Mouse (Mus musculus) frontal cortex, postnatal 25 days (tissue): ENCODE results near the gene Chst14.

Source experiments
- DNase-seq, 2 experiments: peaks; one replicate each; pipeline ENCODE4 v3.0.0; 2022; ENCODE audit warnings: low spot score in 2 of 2

Gene Chst14

GRCm38 (mm10) chr2:118905433-118906117, 20.7 kb upstream of the Chst14 start:
- no peak for DNase-seq

- no peak for DNase-seq
Measured at GRCm38 (mm10) chr2:118906118-118906492, 20.2 kb upstream of the Chst14 start.

DNA sequence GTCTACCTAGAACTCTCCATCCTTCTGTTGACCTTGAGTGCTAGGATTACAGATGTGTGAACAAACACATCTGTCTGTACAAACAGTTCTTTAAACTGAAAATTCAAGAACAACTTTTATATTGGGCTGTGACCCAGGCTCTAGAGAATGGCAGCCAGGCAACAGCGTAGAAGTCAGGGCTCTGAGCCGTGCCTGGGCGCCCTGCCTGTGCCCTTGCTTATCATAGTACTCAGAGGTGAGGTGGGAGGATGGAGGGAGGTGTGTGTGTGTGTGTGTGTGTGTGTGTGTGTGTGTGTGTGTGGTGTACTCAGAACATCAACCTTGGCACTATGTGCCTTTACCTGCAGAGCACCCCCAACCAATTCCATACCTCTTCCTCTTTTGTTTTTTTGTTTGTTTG, 18.5 kb upstream of the Chst14 start:
- DNase-seq = no peak

- DNase-seq = no peak
Measured at GRCm38 (mm10) chr2:118909151-118909550, 17.1 kb upstream of the Chst14 start.

DNA sequence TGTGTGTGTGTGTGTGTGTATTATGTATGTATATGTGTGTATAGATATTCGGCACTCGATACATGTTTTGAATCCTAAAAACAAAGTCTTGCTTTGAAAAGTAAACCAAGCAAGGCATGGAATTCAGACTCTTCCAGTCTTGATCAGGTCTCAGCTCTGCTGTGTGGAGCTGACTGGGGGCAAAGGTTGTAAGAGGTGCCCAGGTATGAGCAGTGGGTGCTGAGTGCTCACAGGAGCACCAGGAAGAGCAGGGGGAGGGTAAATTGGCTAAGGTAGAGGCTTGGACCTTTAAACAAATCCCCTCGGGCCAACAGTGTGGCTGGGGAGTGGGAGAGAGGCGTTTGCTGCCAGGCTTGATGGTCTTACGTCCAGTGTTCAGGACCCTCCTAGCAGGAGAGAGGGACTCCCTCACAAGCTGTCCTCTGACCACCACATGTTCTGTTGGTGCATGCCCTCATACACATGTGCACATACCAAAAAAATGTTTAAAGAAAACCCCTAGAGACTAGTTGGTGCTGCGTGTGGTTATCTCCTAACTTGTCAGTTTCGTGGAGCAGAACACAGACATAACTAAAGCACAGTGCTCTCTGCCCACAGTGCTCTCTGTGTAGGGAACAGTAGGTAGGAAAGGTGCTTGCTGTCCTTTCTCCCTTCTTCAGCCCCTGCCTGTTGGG, 15.6 kb upstream of the Chst14 start:
- DNase-seq = no peak

- no peak for DNase-seq
Measured at GRCm38 (mm10) chr2:118912706-118913105, 13.6 kb upstream of the Chst14 start.

GRCm38 (mm10) chr2:118913551-118914276, 12.6 kb upstream of the Chst14 start:
- DNase-seq = no peak

GRCm38 (mm10) chr2:118914685-118915084, 11.6 kb upstream of the Chst14 start:
- DNase-seq = no peak

GRCm38 (mm10) chr2:118916436-118916835, 9.9 kb upstream of the Chst14 start:
- DNase-seq = no peak

DNA sequence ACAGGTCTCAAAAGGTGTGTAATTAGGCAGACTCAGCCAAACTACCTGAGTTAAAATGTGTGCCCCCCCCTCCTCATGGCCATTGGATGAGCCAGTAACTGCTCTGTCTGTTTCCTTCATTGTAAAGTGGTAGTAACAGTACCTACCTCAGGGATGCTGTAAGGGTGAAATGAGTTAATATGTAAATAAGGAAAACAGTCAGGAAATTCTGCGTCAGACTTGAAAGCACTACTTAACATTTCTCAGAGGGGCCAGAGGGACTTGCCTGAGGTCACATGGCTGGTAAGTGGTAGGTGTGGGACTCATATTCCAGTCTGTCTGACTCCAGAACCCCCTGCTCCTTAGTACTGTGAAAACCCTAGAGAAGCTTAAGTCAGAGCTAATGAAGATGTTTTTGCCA, 7.8 kb upstream of the Chst14 start:
- no peak for DNase-seq

GRCm38 (mm10) chr2:118920428-118920827, 5.9 kb upstream of the Chst14 start:
- DNase-seq = no peak

DNA sequence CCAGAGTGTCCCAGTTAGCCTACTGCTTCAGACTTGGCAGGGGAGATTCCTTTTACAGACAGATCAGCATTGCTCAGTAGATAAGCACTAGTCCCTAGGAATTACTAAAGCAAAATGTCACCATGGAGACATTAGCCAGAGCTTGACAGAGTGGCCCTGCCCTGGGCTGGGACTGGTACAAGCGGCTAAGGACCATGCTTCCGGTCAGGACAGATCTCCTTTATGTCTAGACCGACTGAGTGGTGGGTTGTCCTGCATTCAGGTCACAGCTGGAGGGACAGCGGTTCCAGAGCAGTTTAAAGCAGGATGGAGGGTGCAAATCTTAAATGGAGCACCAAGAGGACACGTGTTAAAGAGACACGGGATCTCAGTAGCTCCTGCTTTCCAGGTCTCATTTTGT, 344 bp upstream of the Chst14 start:
- DNase-seq = no peak

DNA sequence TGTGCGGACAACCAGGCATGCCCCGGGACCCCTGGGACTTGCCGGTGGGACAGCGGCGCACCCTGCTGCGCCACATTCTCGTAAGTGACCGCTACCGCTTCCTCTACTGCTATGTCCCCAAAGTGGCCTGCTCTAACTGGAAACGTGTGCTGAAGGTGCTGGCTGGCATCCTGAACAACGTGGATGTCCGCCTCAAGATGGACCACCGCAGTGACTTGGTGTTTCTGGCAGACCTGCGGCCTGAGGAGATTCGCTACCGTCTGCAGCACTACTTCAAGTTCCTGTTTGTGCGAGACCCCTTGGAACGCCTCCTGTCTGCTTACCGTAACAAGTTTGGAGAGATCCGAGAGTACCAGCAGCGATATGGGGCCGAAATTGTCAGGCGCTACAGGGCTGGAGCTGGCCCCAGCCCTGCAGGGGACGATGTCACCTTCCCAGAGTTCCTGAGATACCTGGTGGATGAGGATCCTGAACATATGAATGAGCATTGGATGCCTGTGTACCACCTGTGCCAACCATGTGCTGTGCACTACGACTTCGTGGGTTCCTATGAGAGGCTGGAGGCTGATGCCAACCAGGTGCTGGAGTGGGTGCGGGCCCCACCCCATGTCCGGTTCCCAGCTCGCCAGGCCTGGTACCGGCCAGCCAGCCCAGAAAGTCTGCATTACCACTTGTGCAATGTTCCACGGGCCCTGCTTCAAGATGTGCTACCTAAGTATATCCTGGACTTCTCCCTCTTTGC, 873 bp downstream of the Chst14 start:
- no peak for DNase-seq

- DNase-seq = no peak
Measured at GRCm38 (mm10) chr2:118941341-118941740, 15.0 kb downstream of the Chst14 start.

GRCm38 (mm10) chr2:118943232-118943631, 16.9 kb downstream of the Chst14 start:
- no peak for DNase-seq

- DNase-seq = no peak
Measured at GRCm38 (mm10) chr2:118948818-118949217, 22.5 kb downstream of the Chst14 start.

DNA sequence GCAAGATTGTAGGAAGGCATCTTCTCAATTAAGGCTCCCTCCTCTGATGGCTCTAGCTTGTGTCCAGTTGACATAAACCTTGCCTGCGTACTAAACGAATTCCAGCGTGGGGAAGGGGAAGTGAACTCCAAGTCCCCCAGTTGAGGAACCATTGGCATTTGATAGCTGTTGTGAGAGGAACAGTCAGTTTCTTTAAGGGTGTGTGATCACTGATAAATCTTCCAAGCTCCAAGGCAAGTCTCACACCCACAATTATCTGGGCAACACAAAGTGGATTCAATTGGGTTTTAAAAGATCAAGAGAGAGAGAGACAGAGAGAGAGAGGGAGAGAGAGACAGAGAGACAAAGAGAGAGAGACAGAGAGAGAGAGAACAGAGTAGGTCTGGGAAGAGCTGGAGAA, 23.4 kb downstream of the Chst14 start:
- no peak for DNase-seq

DNA sequence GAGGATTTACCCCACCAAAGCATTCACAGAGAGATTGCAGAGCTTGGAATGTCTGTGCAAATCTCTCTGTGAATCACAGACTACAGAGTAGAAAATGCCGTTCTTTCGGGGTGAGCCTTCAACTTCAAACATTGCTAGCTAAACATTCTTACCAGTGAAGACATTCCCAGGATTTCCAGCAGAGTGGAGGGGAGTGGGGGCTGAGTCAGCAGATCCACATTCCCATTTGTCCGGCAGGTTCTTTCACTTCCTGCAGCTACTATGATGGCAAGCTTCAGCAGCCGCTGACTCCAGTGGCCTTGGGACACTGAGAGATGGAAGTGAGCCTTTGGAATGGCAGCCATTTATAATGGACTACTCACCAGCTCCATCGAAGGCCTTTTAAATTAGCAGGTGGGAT, 30.2 kb downstream of the Chst14 start:
- no peak for DNase-seq

GRCm38 (mm10) chr2:118959644-118960043, 33.3 kb downstream of the Chst14 start:
- DNase-seq = no peak

DNA sequence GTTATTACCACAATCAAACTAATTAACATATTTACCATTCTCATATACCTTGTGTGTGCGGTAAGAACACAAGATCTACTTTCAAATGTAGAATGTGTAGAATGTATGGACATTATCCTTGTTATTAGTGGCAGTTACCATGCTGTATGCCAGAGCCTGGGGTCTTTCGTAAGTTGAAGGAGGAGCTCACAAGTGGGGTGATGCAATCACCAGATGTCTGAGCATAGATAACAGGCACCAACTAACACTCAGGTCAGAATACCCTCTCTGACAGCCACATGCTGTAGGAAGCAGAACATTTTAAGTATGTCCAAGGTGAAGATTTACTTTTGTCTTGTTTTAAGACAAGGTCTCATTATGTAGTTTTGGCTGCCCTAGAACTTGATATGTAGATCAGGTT, 34.1 kb downstream of the Chst14 start:
- no peak for DNase-seq

GRCm38 (mm10) chr2:118961546-118961945, 35.2 kb downstream of the Chst14 start:
- no peak for DNase-seq

DNA sequence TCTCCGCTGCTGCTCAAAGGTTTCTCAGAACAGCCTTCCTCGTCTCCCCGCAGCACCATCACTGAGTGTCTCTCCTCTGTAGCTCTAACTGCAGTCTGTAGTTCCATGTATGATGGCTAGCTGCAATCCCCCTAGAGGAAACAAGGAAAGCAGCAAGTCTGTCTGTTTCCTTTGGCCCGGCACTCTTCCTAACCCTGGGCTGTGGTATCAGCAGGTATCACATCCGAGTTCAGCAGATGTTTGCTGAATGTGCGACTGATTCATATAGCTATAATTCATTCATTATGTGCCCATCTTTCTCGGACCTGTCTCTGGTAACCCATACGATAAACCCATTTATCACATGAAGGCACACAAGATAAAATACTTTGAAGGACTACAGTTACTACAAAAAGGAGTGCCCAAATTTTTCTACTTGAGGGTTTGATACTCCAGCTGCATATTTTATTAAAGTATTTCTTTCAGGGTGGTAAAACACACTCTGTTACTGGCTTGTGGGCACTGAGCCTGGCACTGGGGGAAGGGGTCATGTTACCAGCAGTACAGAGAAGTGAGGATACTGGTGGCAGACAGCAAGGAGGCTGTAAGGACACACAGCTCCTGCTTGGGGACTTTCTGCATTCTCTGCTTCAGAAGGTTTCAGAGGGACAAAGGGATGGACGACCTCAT, 36.8 kb downstream of the Chst14 start:
- no peak for DNase-seq
